Mouse (Mus musculus) G1E (cell line): ENCODE measurements around the gene Scn2a.

Source experiments
- CTCF ChIP-seq: IDR thresholded peaks from 2 replicates; pipeline ENCODE4 v1.5.1; 2012; ENCODE audit warnings: low read depth, low read length, inconsistent platforms, mixed read lengths
- GATA1 ChIP-seq: IDR thresholded peaks from 2 replicates; pipeline ENCODE4 v1.6.1; 2012; ENCODE audit warnings: borderline replicate concordance, low read length, inconsistent platforms, mixed read lengths
- GATA2 ChIP-seq: IDR thresholded peaks from 2 replicates; pipeline ENCODE4 v1.6.1; 2012; ENCODE audit warnings: low read depth, low read length, inconsistent platforms, borderline replicate concordance
- POLR2AphosphoS5 ChIP-seq: IDR thresholded peaks from 2 replicates; pipeline ENCODE4 v1.6.1; 2012; ENCODE audit warnings: low read depth, low read length, inconsistent platforms; ENCODE audit not compliant: insufficient replicate concordance
- TAL1 ChIP-seq: conservative IDR thresholded peaks from 2 replicates; pipeline ENCODE4 v1.6.1; 2012; ENCODE audit warnings: low read depth, low read length, inconsistent platforms, mixed read lengths

DNA sequence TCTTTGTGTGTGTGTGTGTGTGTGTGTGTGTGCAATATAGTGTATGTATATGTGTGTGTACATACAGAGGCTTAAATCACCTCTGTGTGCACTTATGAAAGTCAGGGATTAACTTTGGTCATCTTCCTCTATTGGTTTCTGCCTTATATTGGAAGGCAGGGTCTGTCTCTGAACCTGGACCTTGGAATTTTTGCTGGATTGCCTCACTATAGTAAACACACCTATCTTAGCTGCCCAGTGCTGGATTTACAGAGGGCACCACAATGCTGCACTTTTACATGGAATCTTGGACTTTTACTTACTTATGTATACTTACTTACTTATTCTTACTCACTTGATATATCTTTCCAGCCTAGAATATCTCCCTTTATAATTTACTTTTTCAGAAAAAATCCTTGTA lies 43.3 kb downstream of the Scn2a start:
- TF ChIP-seq GATA2 (no peak), CTCF (no peak), GATA1 (no peak), TAL1 (no peak), POLR2AphosphoS5 (no peak)
